Mouse (Mus musculus) CD4-positive, CD25-positive, alpha-beta regulatory T cell, adult 2 months (primary cell): ENCODE results near the gene Sh3bp4.
A peak's percentile ranks its signal among the peaks of the same experiment; 100 is the strongest.

Source experiments
- DNase-seq: peaks from one replicate; pipeline ENCODE4 v3.0.0-alpha.2; 2012; ENCODE audit warnings: low read depth, low spot score

Gene Sh3bp4

GRCm38 (mm10) chr1:89124076-89124475 lies 53.9 kb downstream of the Sh3bp4 start:
- no peak for DNase-seq

GRCm38 (mm10) chr1:89127163-89127562 lies 56.9 kb downstream of the Sh3bp4 start:
- peak; percentile 13 for DNase-seq

DNA sequence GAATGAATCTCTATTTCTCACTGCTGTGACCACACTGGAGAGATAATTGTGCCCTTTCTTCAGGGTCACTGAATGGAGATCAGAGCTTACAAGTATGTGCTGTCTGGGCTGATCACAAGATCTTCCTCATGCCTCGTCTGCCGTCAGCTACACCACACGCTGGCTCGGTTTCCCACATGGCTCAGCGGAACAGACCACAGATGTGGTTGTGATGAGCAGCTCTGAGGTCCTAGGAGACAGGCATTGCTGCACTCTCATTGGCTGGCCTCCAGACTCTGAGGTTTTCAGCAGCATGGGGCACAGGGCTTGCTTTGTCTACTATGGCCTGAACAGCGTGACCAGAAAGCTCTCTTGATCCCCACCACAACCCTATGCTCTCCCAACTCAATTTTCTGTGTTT lies 60.2 kb downstream of the Sh3bp4 start:
- peak; percentile 12 for DNase-seq

DNA sequence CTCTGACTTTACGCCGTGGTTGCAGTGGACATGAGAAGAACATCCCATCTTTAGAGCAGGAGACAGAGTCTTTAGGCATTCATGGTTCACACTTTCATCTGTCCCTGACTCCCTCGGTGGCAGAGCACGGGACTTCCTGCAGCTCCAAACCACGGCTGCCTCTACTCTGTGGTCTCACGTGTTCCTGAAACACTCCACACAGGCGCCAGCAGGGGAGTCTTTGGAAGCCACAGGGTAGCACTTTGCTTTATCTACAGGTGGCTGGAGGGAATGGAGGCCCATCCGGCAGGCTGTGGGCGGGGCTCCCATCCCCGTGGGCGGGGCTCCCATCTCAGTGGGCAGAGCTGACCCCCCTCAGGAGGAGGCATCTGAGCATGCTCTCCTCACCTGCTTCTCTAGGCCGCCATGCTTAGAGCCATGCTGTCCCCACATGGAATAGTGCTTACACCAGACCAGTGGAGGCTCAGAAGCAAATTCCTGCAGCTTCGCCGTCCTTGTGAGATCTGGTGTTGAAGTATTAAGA lies 60.9 kb downstream of the Sh3bp4 start:
- peak; percentile 3 for DNase-seq

DNA sequence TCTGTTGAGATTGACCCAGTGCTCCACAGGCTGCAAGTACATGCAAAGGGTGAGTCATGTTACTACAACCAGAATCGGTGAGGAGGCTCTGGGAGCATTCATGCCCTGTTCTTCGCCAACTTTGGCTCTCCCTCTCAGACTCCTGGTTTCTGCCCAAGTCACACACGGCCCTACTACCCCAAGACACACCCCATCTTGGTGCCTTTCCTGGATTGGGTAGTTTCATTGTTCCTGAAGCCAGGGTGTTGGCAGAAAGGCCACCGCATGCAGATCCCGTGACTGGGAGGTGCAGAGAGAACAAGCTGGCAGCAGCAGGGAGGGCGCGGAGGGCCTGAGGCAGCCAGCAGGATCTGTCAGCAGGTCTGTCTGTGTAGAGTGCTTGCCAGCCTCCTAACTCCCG lies 61.5 kb downstream of the Sh3bp4 start:
- no peak for DNase-seq

GRCm38 (mm10) chr1:89133266-89133665 lies 63.1 kb downstream of the Sh3bp4 start:
- DNase-seq: no peak

DNA sequence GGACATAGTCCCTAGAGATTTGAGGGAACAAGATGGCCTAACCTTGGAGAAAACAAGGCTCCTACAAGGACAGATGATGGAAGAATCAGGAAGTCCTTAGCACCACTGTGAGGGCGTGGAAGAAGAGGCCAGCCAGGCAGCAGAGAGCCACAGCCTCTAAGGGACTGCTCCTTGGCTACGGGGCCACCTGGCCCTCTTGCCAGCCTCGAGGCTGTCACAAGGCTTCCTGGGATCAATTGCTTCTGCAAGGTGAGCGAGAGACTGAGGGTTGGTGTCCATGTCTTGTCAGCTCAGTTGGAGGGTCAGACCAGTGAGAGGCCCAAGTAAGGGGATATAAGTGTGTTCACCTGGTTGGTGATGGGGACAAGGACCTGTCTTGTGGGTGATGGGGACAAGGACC lies 63.5 kb downstream of the Sh3bp4 start:
- no peak for DNase-seq

- no peak for DNase-seq
Observed at GRCm38 (mm10) chr1:89136089-89136811, 66.0 kb downstream of the Sh3bp4 start.

- no peak for DNase-seq
Observed at GRCm38 (mm10) chr1:89137086-89137816, 67.0 kb downstream of the Sh3bp4 start.

- DNase-seq: no peak
Observed at GRCm38 (mm10) chr1:89138316-89138715, 68.1 kb downstream of the Sh3bp4 start.

DNA sequence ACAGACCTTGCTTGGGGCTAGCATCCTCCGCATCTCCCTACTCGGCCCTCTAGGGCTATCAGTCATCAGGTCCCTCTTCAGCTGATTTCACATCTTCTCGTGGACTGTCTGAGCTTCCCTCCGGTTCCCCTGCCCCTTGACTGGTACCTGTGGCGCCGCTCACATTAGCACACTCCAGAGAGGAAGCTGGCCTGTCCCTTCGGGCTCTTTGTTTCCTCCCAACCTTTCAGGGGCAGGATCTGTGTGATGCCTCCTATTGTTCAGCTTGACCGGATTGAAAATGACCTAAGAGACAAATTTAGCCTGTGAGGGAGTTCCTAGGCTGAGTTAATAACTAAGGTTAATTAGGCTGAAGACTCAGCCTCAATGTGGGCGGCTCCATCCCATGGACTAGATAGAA lies 69.9 kb downstream of the Sh3bp4 start:
- no peak for DNase-seq

DNA sequence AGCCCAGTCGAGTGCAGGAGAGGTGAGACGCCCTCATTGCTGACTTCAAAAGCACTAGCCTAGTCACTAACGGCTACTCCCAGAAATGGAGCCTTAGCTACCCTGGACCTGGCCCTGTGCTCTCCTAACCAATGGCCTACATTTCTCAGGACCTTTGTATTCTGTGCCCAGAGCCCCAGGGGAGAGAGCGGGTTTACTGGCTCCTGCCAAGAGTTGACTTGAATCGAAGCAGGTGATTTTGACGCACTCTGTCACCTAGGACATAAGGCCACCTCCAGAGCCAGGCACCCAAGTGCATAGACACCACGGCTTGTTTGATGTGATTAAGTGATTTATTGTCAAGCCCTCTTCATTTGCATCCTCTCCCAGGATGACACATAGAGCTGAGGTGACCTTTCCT lies 80.9 kb downstream of the Sh3bp4 start:
- DNase-seq: no peak

GRCm38 (mm10) chr1:89152576-89152975 lies 82.4 kb downstream of the Sh3bp4 start:
- no peak for DNase-seq

- no peak for DNase-seq
Observed at GRCm38 (mm10) chr1:89153203-89153602, 83.0 kb downstream of the Sh3bp4 start.

- no peak for DNase-seq
Observed at GRCm38 (mm10) chr1:89163483-89163882, 93.3 kb downstream of the Sh3bp4 start.

DNA sequence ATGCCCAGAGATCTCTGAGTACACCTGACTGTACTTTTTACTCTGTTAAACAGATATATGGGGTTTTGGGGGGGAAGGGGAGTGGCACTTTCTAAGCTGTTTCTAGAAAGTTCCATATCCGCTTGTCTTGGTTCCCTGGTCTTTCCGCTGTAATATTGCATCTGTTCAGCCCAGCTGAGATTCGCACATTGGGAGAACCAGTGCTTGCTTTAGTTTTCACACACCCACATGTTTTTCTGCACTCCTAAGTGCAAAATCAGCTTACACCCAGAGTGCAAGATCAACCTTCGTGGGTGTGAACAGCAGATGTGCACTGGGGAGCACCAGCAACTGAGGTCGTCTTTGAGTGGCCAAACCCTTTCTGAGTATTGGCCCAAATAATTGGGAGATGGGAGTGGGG lies 94.1 kb downstream of the Sh3bp4 start:
- no peak for DNase-seq

- DNase-seq: no peak
Observed at GRCm38 (mm10) chr1:89164685-89165084, 94.5 kb downstream of the Sh3bp4 start.

DNA sequence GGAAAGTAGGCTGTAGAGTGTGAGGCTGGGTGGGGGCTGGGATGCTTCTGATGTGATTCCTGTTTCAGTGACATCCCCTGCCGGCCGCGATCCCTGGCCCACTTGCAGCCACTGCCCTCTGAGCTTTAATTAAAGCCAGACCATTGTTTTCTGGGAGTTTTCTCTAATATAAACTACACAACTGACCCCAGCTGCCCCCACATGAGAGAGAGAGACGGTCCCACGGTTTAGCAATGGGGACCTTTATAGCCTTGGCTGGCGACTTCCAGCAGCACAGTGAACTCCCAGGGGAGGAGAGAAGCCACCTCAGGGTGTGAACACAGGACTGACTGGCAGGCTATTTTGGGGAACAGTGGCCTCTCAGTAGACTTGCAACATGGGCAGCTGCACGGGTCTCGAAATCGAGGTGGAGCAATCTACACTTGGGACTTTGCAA lies 96.6 kb downstream of the Sh3bp4 start:
- DNase-seq: no peak

- no peak for DNase-seq
Observed at GRCm38 (mm10) chr1:89171275-89171767, 101.1 kb downstream of the Sh3bp4 start.

DNA sequence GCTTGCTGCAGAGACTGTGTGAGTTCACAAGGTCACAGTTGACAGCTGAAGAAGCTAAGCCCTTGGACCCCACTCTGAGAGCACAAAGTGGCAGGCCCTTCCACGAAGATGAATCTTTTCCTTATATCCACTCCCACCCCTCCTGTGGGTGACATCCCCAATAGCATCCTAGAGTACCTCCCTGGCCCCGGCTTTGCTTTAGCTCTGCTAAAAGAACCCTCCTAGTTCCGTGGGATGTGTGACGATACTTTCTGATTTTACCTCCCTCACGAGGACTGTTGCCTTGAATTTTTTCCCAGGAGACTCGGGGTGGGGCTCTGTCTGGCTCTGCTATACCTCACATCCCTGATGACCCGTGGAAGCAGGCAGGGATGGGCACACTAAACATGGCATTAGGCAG lies 104.4 kb downstream of the Sh3bp4 start:
- no peak for DNase-seq

- peak; percentile 32 for DNase-seq
Observed at GRCm38 (mm10) chr1:89175355-89175754, 105.1 kb downstream of the Sh3bp4 start.

GRCm38 (mm10) chr1:89183261-89183831 lies 113.1 kb downstream of the Sh3bp4 start:
- DNase-seq: peak; percentile 59
